Mouse (Mus musculus): ENCODE results near the gene Madd. TPM values are rescaled to one million over a fixed set of nuclear protein-coding genes. Genes with fewer than 3 reads are reported as not detected.
A peak's percentile ranks its signal among the peaks of the same experiment; 100 is the strongest.

Gene Madd
- polyA plus RNA-seq, 1 experiment from 2014 or later, result 20.9 TPM

DNA sequence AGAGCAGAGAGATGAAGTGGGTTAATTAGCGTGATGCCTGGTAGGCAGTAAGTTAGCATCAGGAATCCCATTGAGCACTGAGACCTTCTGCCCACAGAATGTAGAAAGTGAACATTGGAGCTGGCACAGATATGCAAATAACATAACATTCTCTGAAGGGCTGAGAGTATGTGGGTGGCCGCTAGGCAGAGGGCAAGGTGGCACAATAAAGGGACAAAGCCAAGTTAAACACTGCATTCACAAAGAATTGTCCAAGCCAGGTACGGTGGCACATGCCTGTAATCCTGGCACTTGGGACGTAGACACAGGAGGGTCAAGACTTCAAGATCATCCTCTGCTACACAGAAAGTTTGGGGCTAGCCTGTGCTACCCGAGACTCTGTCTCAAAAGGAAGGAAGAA, 74.4 kb downstream of the Madd start:
- Histone ChIP-seq H3K27me3 (replicated peaks; ENCODE audit: control insufficient read depth, insufficient read depth, low read length) (no peaks in the 10 kb centered on the region), H3K36me3 (ENCODE audit: control insufficient read depth, insufficient read depth, low read length) (no peaks in the 10 kb centered on the region), H3K4me2 (ENCODE audit: low read length) (no peak overlapping the region), H3K9ac (ENCODE audit: low read length) (no peak overlapping the region), H3K4me1 (ENCODE audit: control insufficient read depth, insufficient read depth, low read length) (no peaks in the 10 kb centered on the region), H3K4me3 (ENCODE audit: low read depth, low read length) (no peak overlapping the region), H3K9me3 (replicated peaks; ENCODE audit: control insufficient read depth, low read length) (no peaks in the 10 kb centered on the region), H3K27ac (ENCODE audit: low read depth, low read length) (no peak overlapping the region)
- 95% methylated on average over 5 of the region's 5 CpGs for WGBS
- no peak for DNase-seq (ENCODE audit: low spot score)
- ATAC-seq, result no peak

DNA sequence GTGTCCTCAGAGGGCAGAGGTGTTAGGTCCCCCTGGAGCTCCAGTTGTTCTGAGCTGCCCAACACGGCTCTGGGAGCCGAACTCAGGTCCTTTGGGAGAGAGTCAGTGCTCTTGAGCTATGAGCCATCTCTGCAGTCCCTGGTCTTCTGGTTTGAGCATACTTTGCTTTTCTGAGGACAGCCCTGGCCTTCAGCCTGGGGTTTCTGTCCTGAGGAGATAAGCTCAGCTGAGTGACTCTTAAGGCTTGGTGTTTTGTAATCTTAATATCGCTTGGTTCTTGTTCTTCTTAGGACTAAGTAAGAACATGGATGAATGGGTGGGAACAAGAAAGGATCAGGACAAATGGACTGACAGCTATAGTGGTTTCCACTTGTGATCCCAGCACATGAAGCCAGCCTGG, 75.5 kb downstream of the Madd start:
- Histone ChIP-seq H3K4me1 (ENCODE audit: control insufficient read depth, insufficient read depth, low read length) (no peaks in the 10 kb centered on the region), H3K9me3 (replicated peaks; ENCODE audit: control insufficient read depth, low read length) (no peaks in the 10 kb centered on the region), H3K4me2 (ENCODE audit: low read length) (no peak overlapping the region), H3K27ac (ENCODE audit: low read depth, low read length) (no peak overlapping the region), H3K27me3 (replicated peaks; ENCODE audit: control insufficient read depth, insufficient read depth, low read length) (no peaks in the 10 kb centered on the region), H3K36me3 (ENCODE audit: control insufficient read depth, insufficient read depth, low read length) (no peaks in the 10 kb centered on the region), H3K4me3 (ENCODE audit: low read depth, low read length) (no peak overlapping the region), H3K9ac (ENCODE audit: low read length) (no peak overlapping the region)
- ATAC-seq (no peak), DNase-seq (ENCODE audit: low spot score) (no peak)
- 91% methylated on average over 3 of the region's 3 CpGs for WGBS

DNA sequence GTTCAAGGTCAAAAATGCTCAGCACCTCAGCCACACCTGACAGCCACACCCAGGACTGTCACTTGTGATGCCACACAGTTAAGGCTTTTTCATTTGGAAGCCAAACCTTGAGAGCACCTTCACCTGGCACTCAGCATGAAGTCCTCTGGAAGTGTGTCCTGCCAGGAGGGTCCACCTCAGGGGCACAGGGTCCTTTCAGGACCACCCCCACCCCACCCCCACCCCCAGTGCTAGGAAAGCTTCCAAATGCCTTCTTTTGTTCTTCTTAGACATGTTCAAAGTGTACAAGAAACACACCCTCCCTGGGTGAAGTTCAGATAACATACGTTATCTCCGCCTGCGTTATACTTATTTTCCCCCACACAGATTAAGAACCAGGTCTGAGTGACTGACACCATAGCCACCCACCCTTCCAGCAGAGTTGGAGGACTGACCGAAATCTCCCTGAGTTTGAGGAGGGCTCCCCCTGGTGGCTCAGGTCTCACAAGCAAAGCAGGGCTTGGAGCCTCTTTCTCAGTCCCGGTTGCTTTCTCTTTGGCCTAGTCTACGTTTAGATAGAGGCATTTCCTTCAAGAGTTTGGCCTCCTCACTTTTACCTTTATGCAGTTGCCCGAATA, 82.4 kb downstream of the Madd start:
- peak; percentile 93 for DNase-seq (ENCODE audit: low spot score)
- H3K9ac ChIP-seq (ENCODE audit: low read length), result no peak overlapping the region
- 7% methylated on average over 7 of the region's 7 CpGs for WGBS
- H3K27me3 ChIP-seq (replicated peaks; ENCODE audit: control insufficient read depth, insufficient read depth, low read length), result no peaks in the 10 kb centered on the region
- H3K4me3 ChIP-seq (ENCODE audit: low read depth, low read length), result no peak overlapping the region
- no peaks in the 10 kb centered on the region for H3K4me1 ChIP-seq (ENCODE audit: control insufficient read depth, insufficient read depth, low read length)
- no peak overlapping the region for H3K4me2 ChIP-seq (ENCODE audit: low read length)
- no peak overlapping the region for H3K27ac ChIP-seq (ENCODE audit: low read depth, low read length)
- peak; percentile 91 for ATAC-seq
- H3K36me3 ChIP-seq (ENCODE audit: control insufficient read depth, insufficient read depth, low read length), result no peaks in the 10 kb centered on the region
- no peaks in the 10 kb centered on the region for H3K9me3 ChIP-seq (replicated peaks; ENCODE audit: control insufficient read depth, low read length)

DNA sequence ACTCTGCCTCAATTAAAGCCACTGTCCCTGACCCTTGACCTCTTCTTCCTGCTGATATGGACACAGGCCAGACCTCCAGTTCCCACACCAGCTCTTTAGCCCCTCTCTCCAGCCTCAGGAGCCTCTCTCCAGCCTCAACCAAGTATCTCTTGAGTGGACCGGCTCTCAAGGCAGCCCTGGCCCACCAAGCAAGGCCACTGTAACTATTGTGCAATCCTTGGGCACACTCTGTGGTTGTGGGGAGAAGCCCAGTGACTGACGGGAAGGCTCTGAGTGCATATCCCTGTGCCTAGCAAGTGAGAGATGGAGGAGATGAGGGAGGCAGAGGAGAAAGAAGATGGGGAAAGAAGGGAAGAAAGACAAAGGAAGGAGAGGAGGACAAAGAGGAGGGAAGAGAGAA, 85.5 kb downstream of the Madd start:
- no peak overlapping the region for H3K4me2 ChIP-seq (ENCODE audit: low read length)
- DNase-seq (ENCODE audit: low spot score), result no peak
- no peaks in the 10 kb centered on the region for H3K4me1 ChIP-seq (ENCODE audit: control insufficient read depth, insufficient read depth, low read length)
- H3K27me3 ChIP-seq (replicated peaks; ENCODE audit: control insufficient read depth, insufficient read depth, low read length), result no peaks in the 10 kb centered on the region
- H3K36me3 ChIP-seq (ENCODE audit: control insufficient read depth, insufficient read depth, low read length), result no peaks in the 10 kb centered on the region
- no peak overlapping the region for H3K27ac ChIP-seq (ENCODE audit: low read depth, low read length)
- H3K4me3 ChIP-seq (ENCODE audit: low read depth, low read length), result no peak overlapping the region
- H3K9me3 ChIP-seq (replicated peaks; ENCODE audit: control insufficient read depth, low read length), result no peaks in the 10 kb centered on the region
- ATAC-seq, result no peak
- H3K9ac ChIP-seq (ENCODE audit: low read length), result no peak overlapping the region
- 76% methylated on average over 2 of the region's 2 CpGs for WGBS

DNA sequence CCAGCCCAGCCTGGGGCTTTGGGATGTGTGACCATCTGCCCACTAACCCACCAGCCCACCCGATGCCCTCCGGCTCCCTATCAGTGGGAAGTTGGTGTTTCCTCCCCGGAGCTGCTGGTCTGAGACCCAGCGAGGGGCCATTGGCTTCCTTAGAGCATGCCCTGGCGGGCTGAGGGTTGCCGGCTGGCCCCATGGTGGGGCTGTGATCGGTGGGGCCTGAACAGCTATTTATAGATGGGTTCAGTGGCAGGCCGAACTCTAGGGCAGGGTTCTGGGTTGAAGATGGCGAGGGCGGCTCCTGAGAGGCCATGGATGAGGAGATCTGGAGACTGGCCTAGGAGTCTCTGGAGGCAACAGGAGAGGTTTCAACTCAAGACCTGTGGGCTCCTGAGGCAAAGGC, 86.6 kb downstream of the Madd start:
- ATAC-seq, result no peak
- WGBS, result 96% methylated on average over 10 of the region's 10 CpGs

DNA sequence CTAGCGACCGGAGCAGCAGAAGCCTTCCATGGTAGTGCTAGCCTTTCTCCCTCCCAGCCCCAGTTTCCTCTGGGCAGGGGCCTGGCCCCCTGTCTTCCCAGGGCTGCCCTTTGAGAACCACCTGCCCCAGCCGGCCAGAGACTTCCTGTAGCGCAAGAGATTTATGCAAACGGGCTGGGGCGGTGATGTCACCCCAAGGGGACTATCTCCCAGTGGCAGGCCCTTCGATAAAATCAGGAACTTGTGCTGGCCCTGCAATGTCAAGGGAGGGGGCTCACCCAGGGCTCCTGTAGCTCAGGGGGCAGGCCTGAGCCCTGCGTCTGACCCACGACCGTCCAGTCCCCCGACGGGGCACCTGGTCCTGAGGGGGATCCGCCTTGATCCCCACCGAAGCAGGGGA, 87.1 kb downstream of the Madd start:
- WGBS, result 79% methylated on average over 14 of the region's 14 CpGs
- H3K27ac ChIP-seq (ENCODE audit: low read depth, low read length), result no peak overlapping the region
- H3K4me2 ChIP-seq (ENCODE audit: low read length), result no peak overlapping the region
- DNase-seq (ENCODE audit: low spot score), result no peak
- H3K9ac ChIP-seq (ENCODE audit: low read length), result no peak overlapping the region
- no peak for ATAC-seq
- no peak overlapping the region for H3K4me3 ChIP-seq (ENCODE audit: low read depth, low read length)
- no peaks in the 10 kb centered on the region for H3K27me3 ChIP-seq (replicated peaks; ENCODE audit: control insufficient read depth, insufficient read depth, low read length)
- no peaks in the 10 kb centered on the region for H3K4me1 ChIP-seq (ENCODE audit: control insufficient read depth, insufficient read depth, low read length)
- H3K9me3 ChIP-seq (replicated peaks; ENCODE audit: control insufficient read depth, low read length), result no peaks in the 10 kb centered on the region
- H3K36me3 ChIP-seq (ENCODE audit: control insufficient read depth, insufficient read depth, low read length), result no peaks in the 10 kb centered on the region

More for the DNA sequence above, 86.6 kb downstream of the Madd start:
- Histone ChIP-seq H3K4me2 (ENCODE audit: low read length) (no peak overlapping the region), H3K27ac (ENCODE audit: low read depth, low read length) (no peak overlapping the region), H3K9ac (ENCODE audit: low read length) (no peak overlapping the region), H3K4me1 (ENCODE audit: control insufficient read depth, insufficient read depth, low read length) (no peaks in the 10 kb centered on the region), H3K27me3 (replicated peaks; ENCODE audit: control insufficient read depth, insufficient read depth, low read length) (no peaks in the 10 kb centered on the region), H3K9me3 (replicated peaks; ENCODE audit: control insufficient read depth, low read length) (no peaks in the 10 kb centered on the region), H3K36me3 (ENCODE audit: control insufficient read depth, insufficient read depth, low read length) (no peaks in the 10 kb centered on the region), H3K4me3 (ENCODE audit: low read depth, low read length) (no peak overlapping the region)
- no peak for DNase-seq (ENCODE audit: low spot score)

DNA sequence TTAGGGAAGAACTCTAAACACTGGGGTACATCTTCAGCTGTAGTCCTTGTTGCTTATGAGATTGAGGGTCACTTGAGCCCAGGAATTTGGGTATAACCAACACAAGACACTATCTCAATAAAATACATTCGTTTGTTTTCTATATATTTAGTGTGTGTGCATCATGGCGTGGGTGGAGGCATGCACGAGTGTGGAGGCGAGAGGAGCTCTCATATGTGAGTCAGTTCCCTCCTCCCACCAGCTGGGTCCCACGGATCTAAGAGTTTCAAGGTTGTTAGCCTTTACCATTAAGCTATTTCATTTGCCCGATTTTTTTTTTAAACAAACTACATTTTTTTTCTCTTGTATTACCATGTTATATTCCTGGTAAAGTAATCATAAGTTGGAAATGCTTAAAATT, 92.8 kb downstream of the Madd start:
- DNase-seq (ENCODE audit: low spot score) (no peak), ATAC-seq (no peak)
- Histone ChIP-seq H3K9ac (ENCODE audit: low read length) (no peak overlapping the region), H3K4me1 (ENCODE audit: control insufficient read depth, insufficient read depth, low read length) (no peaks in the 10 kb centered on the region), H3K9me3 (replicated peaks; ENCODE audit: control insufficient read depth, low read length) (no peaks in the 10 kb centered on the region), H3K36me3 (ENCODE audit: control insufficient read depth, insufficient read depth, low read length) (no peaks in the 10 kb centered on the region), H3K4me2 (ENCODE audit: low read length) (no peak overlapping the region), H3K27ac (ENCODE audit: low read depth, low read length) (no peak overlapping the region), H3K27me3 (replicated peaks; ENCODE audit: control insufficient read depth, insufficient read depth, low read length) (no peaks in the 10 kb centered on the region), H3K4me3 (ENCODE audit: low read depth, low read length) (no peak overlapping the region)
- WGBS, result 79% methylated on average over 6 of the region's 6 CpGs

DNA sequence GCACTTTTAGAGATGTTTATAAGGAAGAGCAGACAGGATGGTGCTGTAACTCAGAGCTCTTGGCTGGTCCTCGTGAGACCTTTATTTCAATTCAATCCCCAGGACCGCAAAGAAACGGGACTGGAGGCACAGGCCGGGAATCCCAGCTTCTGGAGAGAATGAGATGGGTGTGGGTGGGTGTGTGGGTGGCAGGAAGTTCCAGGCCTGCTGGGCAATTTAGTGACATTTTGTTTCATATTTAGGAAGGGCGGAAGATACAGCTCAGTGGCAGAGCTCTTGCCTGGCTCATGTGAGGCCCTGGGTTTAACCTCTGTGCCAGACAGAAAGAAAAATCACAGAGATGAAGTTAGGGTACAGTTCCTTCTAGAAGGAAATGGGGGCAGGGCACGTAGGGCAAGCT, 93.4 kb downstream of the Madd start:
- H3K4me2 ChIP-seq (ENCODE audit: low read length), result no peak overlapping the region
- 83% methylated on average over 6 of the region's 6 CpGs for WGBS
- no peaks in the 10 kb centered on the region for H3K27me3 ChIP-seq (replicated peaks; ENCODE audit: control insufficient read depth, insufficient read depth, low read length)
- H3K4me1 ChIP-seq (ENCODE audit: control insufficient read depth, insufficient read depth, low read length), result no peaks in the 10 kb centered on the region
- no peak overlapping the region for H3K9ac ChIP-seq (ENCODE audit: low read length)
- H3K36me3 ChIP-seq (ENCODE audit: control insufficient read depth, insufficient read depth, low read length), result no peaks in the 10 kb centered on the region
- DNase-seq (ENCODE audit: low spot score) (no peak), ATAC-seq (no peak)
- no peak overlapping the region for H3K27ac ChIP-seq (ENCODE audit: low read depth, low read length)
- H3K9me3 ChIP-seq (replicated peaks; ENCODE audit: control insufficient read depth, low read length), result no peaks in the 10 kb centered on the region
- H3K4me3 ChIP-seq (ENCODE audit: low read depth, low read length), result no peak overlapping the region

DNA sequence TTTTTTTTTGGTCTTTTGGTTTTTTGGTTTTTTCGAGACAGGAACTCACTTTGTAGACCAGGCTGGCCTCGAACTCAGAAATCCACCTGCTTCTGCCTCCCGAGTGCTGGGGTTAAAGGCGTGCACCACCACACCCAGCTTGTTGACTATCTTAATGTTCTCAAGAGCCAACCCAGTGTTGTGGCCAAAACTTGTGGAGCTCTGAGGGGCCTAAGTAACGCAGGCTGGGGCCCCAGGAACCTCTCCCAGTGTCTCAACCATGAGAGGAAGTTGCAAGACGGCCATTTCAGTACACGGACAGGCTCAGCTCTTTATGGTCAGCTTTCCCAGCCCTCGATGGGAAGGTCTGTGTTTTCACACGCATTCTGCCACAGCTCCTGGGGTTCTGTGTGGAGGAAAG, 94.7 kb downstream of the Madd start:
- no peak for ATAC-seq
- no peak for DNase-seq (ENCODE audit: low spot score)
- no peaks in the 10 kb centered on the region for H3K27me3 ChIP-seq (replicated peaks; ENCODE audit: control insufficient read depth, insufficient read depth, low read length)
- H3K36me3 ChIP-seq (ENCODE audit: control insufficient read depth, insufficient read depth, low read length), result no peaks in the 10 kb centered on the region
- no peak overlapping the region for H3K9ac ChIP-seq (ENCODE audit: low read length)
- no peaks in the 10 kb centered on the region for H3K4me1 ChIP-seq (ENCODE audit: control insufficient read depth, insufficient read depth, low read length)
- no peaks in the 10 kb centered on the region for H3K9me3 ChIP-seq (replicated peaks; ENCODE audit: control insufficient read depth, low read length)
- H3K4me2 ChIP-seq (ENCODE audit: low read length), result no peak overlapping the region
- H3K27ac ChIP-seq (ENCODE audit: low read depth, low read length), result no peak overlapping the region
- no peak overlapping the region for H3K4me3 ChIP-seq (ENCODE audit: low read depth, low read length)
- 80% methylated on average over 9 of the region's 9 CpGs for WGBS
